Mouse (Mus musculus) embryonic fibroblast, embryonic 13.5 days (primary cell): ENCODE data around the gene Gm14434. TPM values are rescaled to one million over a fixed set of nuclear protein-coding genes. Genes with fewer than 3 reads are reported as not detected.
"Not testable (repeated sequence)": the region's sequence is repeated elsewhere in the genome, so short reads cannot be mapped to it uniquely, and the experiment has no call there.

Experiments
- H3K27ac ChIP-seq: 2 replicates; pipeline ENCODE4 v1.5.1; 2012; ENCODE audit warnings: low read length, control low read depth, inconsistent platforms; ENCODE audit not compliant: insufficient read depth
- H3K4me1 ChIP-seq: 2 replicates; pipeline ENCODE4 v1.6.1; 2011; ENCODE audit warnings: low read length; ENCODE audit not compliant: control insufficient read depth, insufficient read depth
- H3K4me3 ChIP-seq: 2 replicates; pipeline ENCODE4 v1.5.1; 2011; ENCODE audit warnings: mild to moderate bottlenecking, control low read depth, low read length; ENCODE audit not compliant: insufficient read depth
- polyA plus RNA-seq: library from polyadenylated mRNA; stranded (reverse); fragments of >200 nt; gene quantifications from 2 replicates; pipeline ENCODE4 v1.2.4, GENCODE M21; 2011; ENCODE audit warnings: low read depth; ENCODE audit not compliant: missing spikeins, insufficient read length

Gene Gm14434
- not detected in 2 replicates for polyA plus RNA-seq

DNA sequence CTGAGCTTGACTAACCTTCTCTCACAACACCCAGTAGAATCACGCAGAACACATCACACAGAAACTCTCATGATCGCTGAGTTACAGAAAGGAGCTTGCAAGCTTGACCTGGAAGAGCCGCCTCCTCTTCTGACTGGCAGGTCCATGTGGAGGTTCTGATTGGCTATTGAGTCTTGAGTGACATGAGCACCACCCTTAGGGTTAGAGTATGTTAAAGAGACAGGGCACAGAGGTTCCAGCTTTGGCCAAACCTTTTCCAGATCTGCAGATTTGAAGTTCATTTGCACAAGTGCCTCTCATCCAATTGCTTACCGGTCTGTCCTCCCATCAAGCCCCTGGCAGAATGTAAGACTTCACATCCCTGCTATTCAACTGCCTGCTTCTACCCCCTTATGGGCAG, at the start of gene Gm14434:
Gene Gm14434, minus strand, starts transcription at position 101 of the 400 bp plus-strand sequence.
- not testable (repeated sequence) for H3K4me1 ChIP-seq, H3K27ac ChIP-seq

DNA sequence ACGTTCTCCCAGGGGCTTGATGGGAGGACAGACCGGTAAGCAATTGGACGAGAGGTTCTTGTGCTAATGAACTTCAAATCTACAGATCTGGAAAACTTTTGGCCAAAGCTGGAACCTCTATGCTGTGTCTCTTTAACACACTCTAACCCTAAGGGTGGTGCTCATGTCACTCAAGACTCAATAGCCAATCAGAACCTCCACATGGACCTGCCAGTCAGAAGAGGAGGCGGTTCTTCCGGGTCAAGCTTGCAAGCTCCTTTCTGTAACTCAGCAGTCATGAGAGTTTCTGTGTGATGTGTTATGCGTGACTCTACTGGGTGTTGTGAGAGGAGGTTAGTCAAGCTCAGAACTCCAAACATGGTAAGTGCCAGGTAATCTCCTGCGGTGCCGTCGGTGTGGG, 34.2 kb upstream of the Gm14434 start, which contains the start of gene Zfp967:
Gene Zfp967, plus strand, starts transcription at position 301 of the 400 bp plus-strand sequence.
- H3K4me1 ChIP-seq, H3K4me3 ChIP-seq, H3K27ac ChIP-seq: not testable (repeated sequence)

More for the DNA sequence above, at the start of gene Gm14434:
- H3K4me3 ChIP-seq: not testable (repeated sequence)

DNA sequence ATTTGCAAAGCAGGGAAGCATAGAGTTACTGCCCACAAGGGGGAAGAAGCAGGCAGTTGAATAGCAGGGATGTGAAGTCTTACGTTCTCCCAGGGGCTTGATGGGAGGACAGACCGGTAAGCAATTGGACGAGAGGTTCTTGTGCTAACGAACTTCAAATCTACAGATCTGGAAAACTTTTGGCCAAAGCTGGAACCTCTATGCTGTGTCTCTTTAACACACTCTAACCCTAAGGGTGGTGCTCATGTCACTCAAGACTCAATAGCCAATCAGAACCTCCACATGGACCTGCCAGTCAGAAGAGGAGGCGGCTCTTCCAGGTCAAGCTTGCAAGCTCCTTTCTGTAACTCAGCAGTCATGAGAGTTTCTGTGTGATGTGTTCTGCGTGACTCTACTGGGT, 63.3 kb downstream of the Gm14434 start, which contains the start of gene Gm14435:
Gene Gm14435, plus strand, starts transcription at position 301 of the 400 bp plus-strand sequence.
- not testable (repeated sequence) for H3K4me1 ChIP-seq, H3K4me3 ChIP-seq, H3K27ac ChIP-seq

Other genes starting within 250 kb of the Gm14434 start
- not detected in 2 replicates for gene Gm11009, start 167.3 kb downstream of the Gm14434 start, polyA plus RNA-seq
- 2.4 and 10.5 TPM in 2 replicates for gene Gm14435, start 63.2 kb downstream of the Gm14434 start, polyA plus RNA-seq
- not detected in 2 replicates for gene Zfp967, start 34.3 kb upstream of the Gm14434 start, polyA plus RNA-seq
- gene Gm14308, start 149.6 kb upstream of the Gm14434 start, polyA plus RNA-seq: 2.5 TPM in 1 of 2 replicates, not detected in the other
- 15.6 and 19.2 TPM in 2 replicates for gene Zfp973, start 183.7 kb upstream of the Gm14434 start, polyA plus RNA-seq
- gene Gm14305, start 221.5 kb upstream of the Gm14434 start, polyA plus RNA-seq: 7.1 and 11.2 TPM in 2 replicates